Mouse (Mus musculus) embryo, embryonic 9.5 days (tissue): ENCODE measurements around the gene Nubp2.
A peak's percentile ranks its signal among the peaks of the same experiment; 100 is the strongest.

Source experiments
- DNase-seq: peaks from one replicate; pipeline ENCODE4 v3.0.0-alpha.2; 2017; ENCODE audit errors: extremely low spot score

The Nubp2 gene

GRCm38 (mm10) chr17:24861785-24862184 lies 24.4 kb downstream of the Nubp2 start:
- no peak for DNase-seq

GRCm38 (mm10) chr17:24860076-24860475 lies 26.1 kb downstream of the Nubp2 start:
- DNase-seq: no peak

GRCm38 (mm10) chr17:24858967-24859366 lies 27.2 kb downstream of the Nubp2 start:
- DNase-seq: no peak

- no peak for DNase-seq
Observed at GRCm38 (mm10) chr17:24857831-24858470, 28.2 kb downstream of the Nubp2 start.

- DNase-seq: no peak
Observed at GRCm38 (mm10) chr17:24856589-24856988, 29.6 kb downstream of the Nubp2 start.

GRCm38 (mm10) chr17:24855838-24856464 lies 30.2 kb downstream of the Nubp2 start:
- DNase-seq: no peak

- DNase-seq: no peak
Observed at GRCm38 (mm10) chr17:24851381-24852125, 34.6 kb downstream of the Nubp2 start.

- no peak for DNase-seq
Observed at GRCm38 (mm10) chr17:24850773-24851127, 35.4 kb downstream of the Nubp2 start.

- DNase-seq: peak; percentile 97
Observed at GRCm38 (mm10) chr17:24850065-24850772, 35.9 kb downstream of the Nubp2 start, which contains the start of gene Fahd1. TSS of gene Fahd1 (minus strand) at chr17:24850364.

- no peak for DNase-seq
Observed at GRCm38 (mm10) chr17:24849733-24850064, 36.5 kb downstream of the Nubp2 start.

- no peak for DNase-seq
Observed at GRCm38 (mm10) chr17:24848600-24849031, 37.5 kb downstream of the Nubp2 start.

- no peak for DNase-seq
Observed at GRCm38 (mm10) chr17:24847386-24847785, 38.8 kb downstream of the Nubp2 start.

- no peak for DNase-seq
Observed at GRCm38 (mm10) chr17:24844525-24844924, 41.6 kb downstream of the Nubp2 start.

GRCm38 (mm10) chr17:24842631-24843030 lies 43.5 kb downstream of the Nubp2 start:
- no peak for DNase-seq

GRCm38 (mm10) chr17:24841133-24841532 lies 45.0 kb downstream of the Nubp2 start:
- DNase-seq: no peak

- no peak for DNase-seq
Observed at GRCm38 (mm10) chr17:24840341-24840740, 45.8 kb downstream of the Nubp2 start.

GRCm38 (mm10) chr17:24839842-24840241 lies 46.3 kb downstream of the Nubp2 start, which contains the start of gene Hagh:
TSS of gene Hagh (plus strand) at chr17:24840143.
- DNase-seq: no peak
